Mouse (Mus musculus): ENCODE results near the gene Oxt. TPM values are rescaled to one million over a fixed set of nuclear protein-coding genes. Genes with fewer than 3 reads are reported as not detected.

Oxt gene
- not detected in 2 replicates for polyA plus RNA-seq (2012; rRNA removed)

GRCm38 (mm10) chr2:130575873-130576272, at the start of gene Oxt:
Gene Oxt (plus strand): TSS chr2:130576173.
- no peaks in the 10 kb centered on the region for H3K27me3 ChIP-seq (ENCODE audit: control insufficient read depth, insufficient read depth, low read length)
- TF ChIP-seq POLR2A (IDR thresholded peaks at IDR 0.05; ENCODE audit: control insufficient read depth, low read depth, low read length) (no peak), CTCF (IDR thresholded peaks at IDR 0.05; ENCODE audit: control insufficient read depth, insufficient read depth, insufficient replicate concordance, low read depth, low read length) (no peak)
- no peak within 1 kb of the TSS for H3K27ac ChIP-seq (ENCODE audit: control insufficient read depth, insufficient read depth, low read depth, low read length)
- H3K4me1 ChIP-seq (ENCODE audit: control insufficient read depth, insufficient read depth, low read length), result peaks cover 10% of the 10 kb centered on the region
- H3K4me3 ChIP-seq (ENCODE audit: control insufficient read depth, low read depth, low read length), result peak within 1 kb of the TSS; percentile 26
- H3K36me3 ChIP-seq (ENCODE audit: control insufficient read depth, insufficient read depth, low read length), result no peaks in the 10 kb centered on the region

- Histone ChIP-seq H3K36me3 (ENCODE audit: control insufficient read depth, insufficient read depth, low read length) (no peaks in the 10 kb centered on the region), H3K4me1 (ENCODE audit: control insufficient read depth, insufficient read depth, low read length) (no peaks in the 10 kb centered on the region), H3K27ac (ENCODE audit: control insufficient read depth, insufficient read depth, low read depth, low read length) (no peak overlapping the region), H3K4me3 (ENCODE audit: control insufficient read depth, low read depth, low read length) (no peak overlapping the region), H3K27me3 (ENCODE audit: control insufficient read depth, insufficient read depth, low read length) (no peaks in the 10 kb centered on the region)
- TF ChIP-seq CTCF (IDR thresholded peaks at IDR 0.05; ENCODE audit: control insufficient read depth, insufficient read depth, insufficient replicate concordance, low read depth, low read length) (no peak), POLR2A (IDR thresholded peaks at IDR 0.05; ENCODE audit: control insufficient read depth, low read depth, low read length) (no peak)
Observed at GRCm38 (mm10) chr2:130528457-130528856, 47.5 kb upstream of the Oxt start.

GRCm38 (mm10) chr2:130529290-130529689, 46.7 kb upstream of the Oxt start:
- Histone ChIP-seq H3K36me3 (ENCODE audit: control insufficient read depth, insufficient read depth, low read length) (no peaks in the 10 kb centered on the region), H3K4me1 (ENCODE audit: control insufficient read depth, insufficient read depth, low read length) (no peaks in the 10 kb centered on the region), H3K4me3 (ENCODE audit: control insufficient read depth, low read depth, low read length) (no peak overlapping the region), H3K27me3 (ENCODE audit: control insufficient read depth, insufficient read depth, low read length) (no peaks in the 10 kb centered on the region), H3K27ac (ENCODE audit: control insufficient read depth, insufficient read depth, low read depth, low read length) (no peak overlapping the region)
- TF ChIP-seq POLR2A (IDR thresholded peaks at IDR 0.05; ENCODE audit: control insufficient read depth, low read depth, low read length) (no peak), CTCF (IDR thresholded peaks at IDR 0.05; ENCODE audit: control insufficient read depth, insufficient read depth, insufficient replicate concordance, low read depth, low read length) (no peak)

- Histone ChIP-seq H3K4me3 (ENCODE audit: control insufficient read depth, low read depth, low read length) (no peak overlapping the region), H3K36me3 (ENCODE audit: control insufficient read depth, insufficient read depth, low read length) (no peaks in the 10 kb centered on the region), H3K27me3 (ENCODE audit: control insufficient read depth, insufficient read depth, low read length) (no peaks in the 10 kb centered on the region), H3K4me1 (ENCODE audit: control insufficient read depth, insufficient read depth, low read length) (no peaks in the 10 kb centered on the region), H3K27ac (ENCODE audit: control insufficient read depth, insufficient read depth, low read depth, low read length) (no peak overlapping the region)
- TF ChIP-seq CTCF (IDR thresholded peaks at IDR 0.05; ENCODE audit: control insufficient read depth, insufficient read depth, insufficient replicate concordance, low read depth, low read length) (no peak), POLR2A (IDR thresholded peaks at IDR 0.05; ENCODE audit: control insufficient read depth, low read depth, low read length) (no peak)
Observed at GRCm38 (mm10) chr2:130529925-130530324, 46.0 kb upstream of the Oxt start.

- Histone ChIP-seq H3K4me3 (ENCODE audit: control insufficient read depth, low read depth, low read length) (no peak overlapping the region), H3K27me3 (ENCODE audit: control insufficient read depth, insufficient read depth, low read length) (no peaks in the 10 kb centered on the region), H3K36me3 (ENCODE audit: control insufficient read depth, insufficient read depth, low read length) (no peaks in the 10 kb centered on the region), H3K27ac (ENCODE audit: control insufficient read depth, insufficient read depth, low read depth, low read length) (no peak overlapping the region), H3K4me1 (ENCODE audit: control insufficient read depth, insufficient read depth, low read length) (no peaks in the 10 kb centered on the region)
- TF ChIP-seq POLR2A (IDR thresholded peaks at IDR 0.05; ENCODE audit: control insufficient read depth, low read depth, low read length) (no peak), CTCF (IDR thresholded peaks at IDR 0.05; ENCODE audit: control insufficient read depth, insufficient read depth, insufficient replicate concordance, low read depth, low read length) (no peak)
Observed at GRCm38 (mm10) chr2:130532201-130532600, 43.8 kb upstream of the Oxt start.

- H3K36me3 ChIP-seq (ENCODE audit: control insufficient read depth, insufficient read depth, low read length), result no peaks in the 10 kb centered on the region
- no peak overlapping the region for H3K4me3 ChIP-seq (ENCODE audit: control insufficient read depth, low read depth, low read length)
- no peaks in the 10 kb centered on the region for H3K27me3 ChIP-seq (ENCODE audit: control insufficient read depth, insufficient read depth, low read length)
- TF ChIP-seq POLR2A (IDR thresholded peaks at IDR 0.05; ENCODE audit: control insufficient read depth, low read depth, low read length) (no peak), CTCF (IDR thresholded peaks at IDR 0.05; ENCODE audit: control insufficient read depth, insufficient read depth, insufficient replicate concordance, low read depth, low read length) (no peak)
- no peak overlapping the region for H3K27ac ChIP-seq (ENCODE audit: control insufficient read depth, insufficient read depth, low read depth, low read length)
- no peaks in the 10 kb centered on the region for H3K4me1 ChIP-seq (ENCODE audit: control insufficient read depth, insufficient read depth, low read length)
Observed at GRCm38 (mm10) chr2:130535017-130535416, 41.0 kb upstream of the Oxt start.

- no peak overlapping the region for H3K27ac ChIP-seq (ENCODE audit: control insufficient read depth, insufficient read depth, low read depth, low read length)
- no peaks in the 10 kb centered on the region for H3K36me3 ChIP-seq (ENCODE audit: control insufficient read depth, insufficient read depth, low read length)
- H3K4me1 ChIP-seq (ENCODE audit: control insufficient read depth, insufficient read depth, low read length), result no peaks in the 10 kb centered on the region
- H3K27me3 ChIP-seq (ENCODE audit: control insufficient read depth, insufficient read depth, low read length), result no peaks in the 10 kb centered on the region
- H3K4me3 ChIP-seq (ENCODE audit: control insufficient read depth, low read depth, low read length), result no peak overlapping the region
- TF ChIP-seq CTCF (IDR thresholded peaks at IDR 0.05; ENCODE audit: control insufficient read depth, insufficient read depth, insufficient replicate concordance, low read depth, low read length), result no peak
- no peak for TF ChIP-seq POLR2A (IDR thresholded peaks at IDR 0.05; ENCODE audit: control insufficient read depth, low read depth, low read length)
Observed at GRCm38 (mm10) chr2:130536890-130537289, 39.1 kb upstream of the Oxt start.

Data from testis, adult 2 months (tissue).